Mouse (Mus musculus) forebrain, embryonic 14.5 days (tissue): ENCODE data around the gene Cenpk. TPM values are rescaled to one million over a fixed set of nuclear protein-coding genes. Genes with fewer than 3 reads are reported as not detected.

Source experiments
- ATAC-seq: fragments of 200-750 bp; cut with Nextera tagmentation; 2 replicates; pipeline ENCODE4 v1.8.0; 2017; ENCODE audit warnings: mild to moderate bottlenecking, moderate library complexity
- DNase-seq: peaks from one replicate; pipeline ENCODE4 v3.0.0-alpha.2; 2015; ENCODE audit warnings: low spot score
- H3K27ac ChIP-seq: fragments of 300-500 bp; sonication (generic); 2 replicates; pipeline ENCODE4 v1.5.1; 2014; ENCODE audit warnings: low read depth, mild to moderate bottlenecking, control low read depth, low read length, moderate library complexity
- H3K27me3 ChIP-seq: fragments of 300-500 bp; sonication (generic); replicated peaks from 2 replicates; pipeline ENCODE4 v1.6.1; 2014; ENCODE audit warnings: low read length, control low read depth, mixed read lengths; ENCODE audit not compliant: control insufficient read depth, insufficient read depth
- H3K36me3 ChIP-seq: fragments of 300-500 bp; sonication (generic); 2 replicates; pipeline ENCODE4 v1.6.1; 2014; ENCODE audit warnings: low read length, control low read depth; ENCODE audit not compliant: control insufficient read depth, insufficient read depth
- H3K4me1 ChIP-seq: fragments of 300-500 bp; sonication (generic); 2 replicates; pipeline ENCODE4 v1.6.1; 2014; ENCODE audit warnings: antibody characterized with exemption, low read length, control low read depth; ENCODE audit not compliant: control insufficient read depth, insufficient read depth
- H3K4me2 ChIP-seq: fragments of 300-500 bp; sonication (generic); 2 replicates; pipeline ENCODE4 v1.6.1; 2014; ENCODE audit warnings: mild to moderate bottlenecking, control low read depth, low read length
- H3K4me3 ChIP-seq: fragments of 300-500 bp; sonication (generic); 2 replicates; pipeline ENCODE4 v1.5.1; 2014; ENCODE audit warnings: low read depth, low read length, control low read depth
- H3K9ac ChIP-seq: fragments of 300-500 bp; sonication (generic); 2 replicates; pipeline ENCODE4 v1.6.1; 2014; ENCODE audit warnings: mild to moderate bottlenecking, low read length, control low read depth, moderate library complexity
- H3K9me3 ChIP-seq: fragments of 300-500 bp; sonication (generic); replicated peaks from 2 replicates; pipeline ENCODE4 v1.6.1; 2016; ENCODE audit warnings: low read length, control low read depth, mixed read lengths; ENCODE audit not compliant: control insufficient read depth
- WGBS: fragments of 180-500 bp; shearing (Covaris S2); extraction: QIAGEN DNeasy Blood & Tissue Kit; methylation state at CpG from one replicate; pipeline ENCODE4 v1.1.7; 2014; 5-methylcytosine and 5-hydroxymethylcytosine counted together
- polyA plus RNA-seq: library from polyadenylated mRNA; unstranded; fragments of >200 nt; fragmentation: Nextera tagmentation; extraction: Ambion mirVana; gene quantifications from 2 replicates; pipeline ENCODE4 v1.2.1, GENCODE M21; 2014

The Cenpk gene
- polyA plus RNA-seq, 1 experiment from 2014 or later: 33.1 TPM

DNA sequence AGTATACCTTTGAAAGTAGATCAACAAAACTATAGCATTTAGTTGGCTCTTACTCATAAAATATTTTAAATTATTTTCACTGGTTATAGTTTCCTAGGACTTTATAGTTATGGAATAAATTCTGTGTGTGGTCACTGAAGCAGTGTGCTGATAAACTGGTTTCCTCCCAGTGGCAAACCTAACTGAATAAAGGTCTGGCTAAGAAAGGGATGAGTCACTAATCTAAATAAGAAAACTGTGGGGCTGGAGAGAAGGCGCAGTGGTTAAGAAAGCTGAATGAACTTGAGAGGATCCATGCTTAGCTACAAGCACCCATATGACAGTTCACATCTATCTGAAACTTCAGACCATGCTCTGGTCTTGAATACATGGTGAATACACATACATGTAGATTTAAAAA lies 67.1 kb downstream of the Cenpk start:
- Histone ChIP-seq H3K4me2 (no peak overlapping the region), H3K9me3 (no peaks in the 10 kb centered on the region), H3K4me1 (no peaks in the 10 kb centered on the region), H3K4me3 (no peak overlapping the region), H3K36me3 (no peaks in the 10 kb centered on the region), H3K27ac (no peak overlapping the region), H3K9ac (no peak overlapping the region), H3K27me3 (no peaks in the 10 kb centered on the region)
- 88% methylated on average over 1 of the region's 1 CpGs for WGBS
- ATAC-seq: no peak
- no peak for DNase-seq

Other genes with a start within 250 kb of the Cenpk start
- gene Nln, start 119.0 kb upstream of the Cenpk start, polyA plus RNA-seq: 34.6 and 45.6 TPM in 2 replicates
- gene Sgtb, start 118.9 kb upstream of the Cenpk start, polyA plus RNA-seq: 29.4 and 32.1 TPM in 2 replicates
- gene Trappc13, start 50.1 kb upstream of the Cenpk start, polyA plus RNA-seq: 65.7 and 68.0 TPM in 2 replicates
- gene Trim23, start 49.8 kb upstream of the Cenpk start, polyA plus RNA-seq: 39.9 and 46.6 TPM in 2 replicates
- gene Ppwd1, start 232 bp downstream of the Cenpk start, polyA plus RNA-seq: 7.8 and 9.0 TPM in 2 replicates
- gene Adamts6, start 59.2 kb downstream of the Cenpk start, polyA plus RNA-seq: 2.0 and 2.2 TPM in 2 replicates